ENCODE assay signal across 29 mouse cellular contexts in the genomic region with DNA sequence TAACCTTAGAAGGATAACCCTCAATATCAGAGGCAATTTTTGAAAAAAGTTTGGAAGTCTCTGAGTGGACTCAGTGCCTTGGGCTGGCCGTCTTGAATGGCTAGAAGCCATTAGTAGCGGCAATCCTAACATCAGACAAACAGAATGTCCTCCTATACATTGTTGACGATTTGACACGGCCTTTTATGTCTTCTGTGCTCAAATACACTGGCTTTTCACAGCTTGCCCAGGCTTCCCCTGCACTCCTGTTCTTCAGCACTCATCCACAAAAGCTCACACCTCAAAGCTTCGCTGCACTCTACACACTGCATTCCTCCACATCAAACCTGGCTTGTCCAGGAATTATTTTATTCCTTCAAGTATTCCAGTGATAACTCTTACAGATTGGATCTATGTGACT.
DNase-seq lines count a peak whose midpoint lies in the region; ATAC-seq and TF ChIP-seq lines count a peak whose summit lies in the region.
"Had no signal": no experiment of that assay in that cellular context is flagged by ENCODE, and none has a peak within 500 bp of the region (broad histone marks: within the 10 kb centered on the region; RNA-seq: fewer than 3 reads in every experiment).

No protein-coding gene starts in this region.

- H3K4me2 ChIP-seq in midbrain, embryonic 11.5 days = no peak overlapping the region
- H3K4me2 ChIP-seq in midbrain, embryonic 13.5 days (replicated peaks) = no peak overlapping the region
- H3K4me2 ChIP-seq: embryonic facial prominence, embryonic 13.5 days; embryonic facial prominence, embryonic 15.5 days; forebrain, embryonic 12.5 days had no signal

- no peak overlapping the region for H3K27ac ChIP-seq in midbrain, embryonic 11.5 days (ENCODE audit: low read depth, low read length)
- H3K27ac ChIP-seq in midbrain, embryonic 13.5 days = no peak overlapping the region
- H3K27ac ChIP-seq: embryonic facial prominence, embryonic 13.5 days; embryonic facial prominence, embryonic 15.5 days; forebrain, embryonic 10.5 days; forebrain, embryonic 12.5 days had no signal

- no peak overlapping the region for H3K9ac ChIP-seq in midbrain, embryonic 11.5 days (ENCODE audit: low read length)
- no peak overlapping the region for H3K9ac ChIP-seq in midbrain, embryonic 13.5 days (replicated peaks)
- H3K9ac ChIP-seq: embryonic facial prominence, embryonic 13.5 days; embryonic facial prominence, embryonic 15.5 days; forebrain, embryonic 12.5 days had no signal

- TF ChIP-seq POLR2A in brain, embryonic 14.5 days (IDR thresholded peaks at IDR 0.05; ENCODE audit: borderline replicate concordance, extremely low read depth, insufficient read depth, insufficient read length, poor library complexity, severe bottlenecking) = no peak

- no peaks in the 10 kb centered on the region for H3K36me3 ChIP-seq in midbrain, embryonic 11.5 days (ENCODE audit: control insufficient read depth, insufficient read depth, low read length)
- H3K36me3 ChIP-seq in midbrain, embryonic 13.5 days = no peaks in the 10 kb centered on the region
- H3K36me3 ChIP-seq: embryonic facial prominence, embryonic 13.5 days; embryonic facial prominence, embryonic 15.5 days; forebrain, embryonic 10.5 days; forebrain, embryonic 12.5 days; G1E had no signal

- TF ChIP-seq CTCF in brain, embryonic 14.5 days (IDR thresholded peaks at IDR 0.05; ENCODE audit: borderline replicate concordance, extremely low read depth, insufficient read depth, insufficient read length) = no peak

- peak; percentile 84 for DNase-seq in midbrain, embryonic 11.5 days (ENCODE audit: low spot score, missing footprints)
- peak; percentile 20 for DNase-seq in brain, embryonic 14.5 days (ENCODE audit: low read depth)
- DNase-seq in embryo, embryonic 10.5 days (ENCODE audit: low spot score) = peak; percentile 51
- DNase-seq in embryo, embryonic 9.5 days (ENCODE audit: extremely low spot score) = peak; percentile 10
- no peak for DNase-seq in frontal cortex, postnatal 10 days (ENCODE audit: low spot score in 2 of 2)
- DNase-seq in cerebellum, adult 18-20 months = no peak
- DNase-seq: adrenal gland, adult 8-10 months; adrenal gland, postnatal 14 days; adrenal gland, postnatal 36 days; B cell, adult 2 months; cerebellum, adult 11 months; cerebellum, adult 2 months; cerebellum, adult 9-10 months; cerebellum, postnatal 10 days; cerebellum, postnatal 36 days had no signal

- WGBS in midbrain, embryonic 11.5 days = 34% methylated on average over 5 of the region's 5 CpGs
- WGBS in midbrain, embryonic 13.5 days = 28% methylated on average over 5 of the region's 5 CpGs

- H3K27me3 ChIP-seq in midbrain, embryonic 11.5 days (ENCODE audit: control insufficient read depth, insufficient read depth, low read length) = no peaks in the 10 kb centered on the region
- no peaks in the 10 kb centered on the region for H3K27me3 ChIP-seq in midbrain, embryonic 13.5 days
- H3K27me3 ChIP-seq: CH12.LX; embryonic facial prominence, embryonic 13.5 days; embryonic facial prominence, embryonic 15.5 days; Patski had no signal

- no peaks in the 10 kb centered on the region for H3K9me3 ChIP-seq in midbrain, embryonic 11.5 days (ENCODE audit: control insufficient read depth, low read length)
- no peaks in the 10 kb centered on the region for H3K9me3 ChIP-seq in midbrain, embryonic 13.5 days
- H3K9me3 ChIP-seq: embryonic facial prominence, embryonic 13.5 days; embryonic facial prominence, embryonic 15.5 days; forebrain, embryonic 10.5 days; forebrain, embryonic 12.5 days had no signal

- ATAC-seq in midbrain, embryonic 11.5 days (ENCODE audit: low FRiP score) = 0 out of 2 replicates have a peak, but pooled peaks have one; percentile 19
- ATAC-seq in midbrain, embryonic 13.5 days = no peak
- no peak for ATAC-seq in inflammation-experienced regulatory T-cells, adult 6 months
- ATAC-seq: activated CD4-positive, CD25-positive, alpha-beta regulatory T cell, adult 4 months; CD4-positive, CD25-positive, alpha-beta regulatory T cell, adult 4 months; forebrain, embryonic 14.5 days; forebrain, embryonic 16.5 days; Patski had no signal

- no peak overlapping the region for H3K4me3 ChIP-seq in midbrain, embryonic 11.5 days (ENCODE audit: low read depth, low read length)
- no peak overlapping the region for H3K4me3 ChIP-seq in midbrain, embryonic 13.5 days (replicated peaks)
- H3K4me3 ChIP-seq: embryonic facial prominence, embryonic 13.5 days; embryonic facial prominence, embryonic 15.5 days; erythroblast, embryonic 14.5 days; forebrain, embryonic 10.5 days; forebrain, embryonic 12.5 days had no signal

- peaks cover 4% of the 10 kb centered on the region; the same call in 1 of the 2 replicates for H3K4me1 ChIP-seq in midbrain, embryonic 11.5 days (ENCODE audit: control insufficient read depth, insufficient read depth, low read length)
- H3K4me1 ChIP-seq in midbrain, embryonic 13.5 days (replicated peaks) = no peaks in the 10 kb centered on the region
- H3K4me1 ChIP-seq: embryonic facial prominence, embryonic 13.5 days; embryonic facial prominence, embryonic 15.5 days had no signal

Comparison
In these comparisons a context has a peak if more than half of its experiments do, and no peak if none do; other contexts are left out.
1. DNase-seq: peak in midbrain, embryonic 11.5 days (single experiment), brain, embryonic 14.5 days (single experiment), embryo, embryonic 10.5 days (single experiment) and embryo, embryonic 9.5 days (single experiment); none in frontal cortex, postnatal 10 days (0 of 2) and cerebellum, adult 18-20 months (0 of 2).